In the genomic region with DNA sequence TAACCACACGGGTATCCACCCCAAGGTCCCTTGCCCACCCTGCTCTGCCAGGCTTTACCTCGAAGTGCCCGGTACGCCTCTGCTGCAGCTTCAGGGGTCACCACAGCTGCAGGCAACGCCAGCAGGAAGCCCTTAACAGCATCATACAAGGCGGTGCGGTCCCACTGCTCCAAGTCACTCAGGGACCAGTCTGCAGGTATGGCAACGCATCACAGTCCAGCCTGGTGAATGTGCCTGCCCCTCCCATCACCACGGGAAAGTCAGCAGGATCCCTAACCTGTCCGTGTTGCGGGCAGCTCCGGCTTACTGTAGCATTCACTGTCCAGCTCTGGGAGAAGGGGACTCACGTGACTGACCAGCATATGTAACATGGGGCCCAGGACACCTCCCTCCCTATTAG, we compare ENCODE assay signal across 24 mouse cellular contexts. TPM values are rescaled to one million over a fixed set of nuclear protein-coding genes. Genes with fewer than 3 reads are reported as not detected.
DNase-seq lines count a peak whose midpoint lies in the region; ATAC-seq and TF ChIP-seq lines count a peak whose summit lies in the region.
"Had no signal": no experiment of that assay in that cellular context is flagged by ENCODE, and none has a peak within 500 bp of the region (broad histone marks: within the 10 kb centered on the region; RNA-seq: fewer than 3 reads in every experiment).

No protein-coding gene starts in this region.

- 90% methylated on average over 13 of the region's 13 CpGs for WGBS in forebrain, embryonic 10.5 days
- WGBS in forebrain, embryonic 15.5 days, result 95% methylated on average over 13 of the region's 13 CpGs
- 92% methylated on average over 13 of the region's 13 CpGs for WGBS in kidney, embryonic 16.5 days
- 88% methylated on average over 13 of the region's 13 CpGs for WGBS in bone marrow, adult 2 months
- WGBS in stomach, embryonic 16.5 days, result 87% methylated on average over 13 of the region's 13 CpGs

- no peak overlapping the region for H3K27ac ChIP-seq in forebrain, embryonic 10.5 days
- no peak overlapping the region for H3K27ac ChIP-seq in forebrain, embryonic 15.5 days (replicated peaks)
- H3K27ac ChIP-seq in kidney, embryonic 16.5 days (ENCODE audit: low read length), result no peak overlapping the region
- no peak overlapping the region; the same call in 1 of the 2 replicates for H3K27ac ChIP-seq in bone marrow, adult 2 months (ENCODE audit: control insufficient read depth, insufficient read depth, low read depth, low read length, poor library complexity)
- H3K27ac ChIP-seq in stomach, embryonic 16.5 days (ENCODE audit: low read length), result no peak overlapping the region; the same call in 1 of the 2 replicates
- H3K27ac ChIP-seq: heart, embryonic 10.5 days; heart, embryonic 15.5 days; hindbrain, embryonic 10.5 days; hindbrain, embryonic 14.5 days had no signal

- 0 out of 2 replicates have a peak, but pooled peaks have one; percentile 0 for TF ChIP-seq CTCF in bone marrow, adult 2 months (IDR thresholded peaks at IDR 0.05; ENCODE audit: control insufficient read depth, insufficient read depth, low read length)

- H3K27me3 ChIP-seq in forebrain, embryonic 10.5 days (ENCODE audit: poor library complexity, severe bottlenecking), result peaks cover 24% of the 10 kb centered on the region
- no peaks in the 10 kb centered on the region for H3K27me3 ChIP-seq in forebrain, embryonic 15.5 days
- H3K27me3 ChIP-seq in kidney, embryonic 16.5 days (ENCODE audit: insufficient read depth, low read length), result no peaks in the 10 kb centered on the region
- H3K27me3 ChIP-seq in stomach, embryonic 16.5 days (ENCODE audit: control insufficient read depth, insufficient read depth, low read length), result no peaks in the 10 kb centered on the region
- H3K27me3 ChIP-seq: CH12.LX; embryonic facial prominence, embryonic 15.5 days; heart, embryonic 15.5 days; Patski had no signal

- peak overlapping the region; percentile 6; the same call in 1 of the 2 replicates for H3K4me3 ChIP-seq in forebrain, embryonic 10.5 days
- H3K4me3 ChIP-seq in forebrain, embryonic 15.5 days, result no peak overlapping the region
- H3K4me3 ChIP-seq in kidney, embryonic 16.5 days (ENCODE audit: low read length), result no peak overlapping the region
- H3K4me3 ChIP-seq in bone marrow, adult 2 months (replicated peaks; ENCODE audit: control insufficient read depth, low read depth, low read length), result no peak overlapping the region
- no peak overlapping the region for H3K4me3 ChIP-seq in stomach, embryonic 16.5 days (replicated peaks; ENCODE audit: low read length)
- H3K4me3 ChIP-seq: embryonic facial prominence, embryonic 15.5 days; erythroblast, embryonic 14.5 days; heart, embryonic 10.5 days; heart, embryonic 15.5 days; hindbrain, embryonic 10.5 days had no signal

- no peak overlapping the region for H3K9ac ChIP-seq in forebrain, embryonic 15.5 days (replicated peaks)
- peak overlapping the region; percentile 19; the same call in 1 of the 2 replicates for H3K9ac ChIP-seq in kidney, embryonic 16.5 days (replicated peaks; ENCODE audit: low read length)
- 0 out of 2 replicates have a peak overlapping the region, but pooled peaks have one; percentile 21 for H3K9ac ChIP-seq in stomach, embryonic 16.5 days (ENCODE audit: low read length)
- H3K9ac ChIP-seq: embryonic facial prominence, embryonic 15.5 days; heart, embryonic 15.5 days; hindbrain, embryonic 14.5 days had no signal

- no peak overlapping the region for H3K4me2 ChIP-seq in forebrain, embryonic 15.5 days (replicated peaks)
- H3K4me2 ChIP-seq in kidney, embryonic 16.5 days (replicated peaks; ENCODE audit: low read depth, low read length), result no peak overlapping the region
- 0 out of 2 replicates have a peak overlapping the region, but pooled peaks have one; percentile 23 for H3K4me2 ChIP-seq in stomach, embryonic 16.5 days (ENCODE audit: low read depth, low read length)
- H3K4me2 ChIP-seq: embryonic facial prominence, embryonic 15.5 days; heart, embryonic 15.5 days; hindbrain, embryonic 14.5 days had no signal

- no peak for DNase-seq in forebrain, embryonic 10.5 days (ENCODE audit: extremely low spot score, low spot score)
- DNase-seq in kidney, adult 8-10 months, result no peak
- no peak for DNase-seq in right cerebral cortex, postnatal 25 days
- DNase-seq: adrenal gland, postnatal 25 days; cerebellum, adult 8-10 months; embryo, embryonic 11 days; gastrocnemius, postnatal 10 days; heart, adult 18-20 months; heart, postnatal 14 days had no signal

- H3K4me1 ChIP-seq in forebrain, embryonic 10.5 days, result peaks cover 62% of the 10 kb centered on the region
- H3K4me1 ChIP-seq in forebrain, embryonic 15.5 days, result peaks cover 33% of the 10 kb centered on the region
- H3K4me1 ChIP-seq in kidney, embryonic 16.5 days (ENCODE audit: insufficient read depth, low read length), result peaks cover 33% of the 10 kb centered on the region
- peaks cover 11% of the 10 kb centered on the region for H3K4me1 ChIP-seq in bone marrow, adult 2 months (ENCODE audit: control insufficient read depth, insufficient read depth, low read length)
- peaks cover 47% of the 10 kb centered on the region for H3K4me1 ChIP-seq in stomach, embryonic 16.5 days (ENCODE audit: control insufficient read depth, insufficient read depth, low read length)

- peaks cover 77% of the 10 kb centered on the region for H3K36me3 ChIP-seq in forebrain, embryonic 10.5 days (replicated peaks)
- peaks cover 55% of the 10 kb centered on the region for H3K36me3 ChIP-seq in forebrain, embryonic 15.5 days
- peaks cover 51% of the 10 kb centered on the region for H3K36me3 ChIP-seq in kidney, embryonic 16.5 days (ENCODE audit: insufficient read depth, low read length)
- H3K36me3 ChIP-seq in stomach, embryonic 16.5 days (ENCODE audit: control insufficient read depth, insufficient read depth, low read length), result peaks cover 41% of the 10 kb centered on the region

- TF ChIP-seq POLR2A in bone marrow, adult 2 months (IDR thresholded peaks at IDR 0.05; ENCODE audit: borderline replicate concordance, control insufficient read depth, low read depth, low read length), result peak; percentile 21; the same call in 1 of the 2 replicates

- H3K9me3 ChIP-seq in forebrain, embryonic 10.5 days, result no peaks in the 10 kb centered on the region
- no peaks in the 10 kb centered on the region for H3K9me3 ChIP-seq in forebrain, embryonic 15.5 days
- H3K9me3 ChIP-seq in kidney, embryonic 16.5 days (ENCODE audit: low read length), result no peaks in the 10 kb centered on the region
- H3K9me3 ChIP-seq in stomach, embryonic 16.5 days (replicated peaks; ENCODE audit: control insufficient read depth, low read length), result no peaks in the 10 kb centered on the region
- H3K9me3 ChIP-seq: embryonic facial prominence, embryonic 15.5 days; heart, embryonic 10.5 days; heart, embryonic 15.5 days; hindbrain, embryonic 10.5 days had no signal

- ATAC-seq in forebrain, embryonic 15.5 days (replicated peaks), result no peak
- no peak for ATAC-seq in kidney, embryonic 16.5 days (ENCODE audit: low FRiP score, low TSS enrichment)
- ATAC-seq in stomach, embryonic 16.5 days (ENCODE audit: insufficient read depth, low FRiP score), result no peak
- ATAC-seq: activated CD4-positive, CD25-positive, alpha-beta regulatory T cell, adult 4 months; forebrain, embryonic 16.5 days; Patski had no signal

RNA-seq across cellular contexts. Expression of gene Pik3r2, which starts 4.4 kb away (rescaled TPM):
- 67.1 and 69.2 TPM in 2 replicates for polyA plus RNA-seq in forebrain, embryonic 10.5 days (2016; fragmentation: Nextera tagmentation; extraction: Ambion mirVana)
- 126 and 127 TPM in 2 replicates for polyA plus RNA-seq in forebrain, embryonic 15.5 days (2015; fragmentation: Nextera tagmentation; extraction: Ambion mirVana)
- polyA plus RNA-seq in kidney, embryonic 16.5 days (2015; fragmentation: Nextera tagmentation; extraction: Ambion mirVana), result 72.8 and 77.3 TPM in 2 replicates
- 12.8 and 19.5 TPM in 2 replicates for polyA plus RNA-seq in bone marrow, adult 2 months (2011; ENCODE audit: insufficient read depth, insufficient read length, low replicate concordance, missing spikeins)
- 57.6 and 60.8 TPM in 2 replicates for polyA plus RNA-seq in stomach, embryonic 16.5 days (2015; fragmentation: Nextera tagmentation; extraction: Ambion mirVana)

RNA-seq across cellular contexts. Expression of gene Mpv17l2, which starts 11.3 kb away (rescaled TPM):
- polyA plus RNA-seq in forebrain, embryonic 10.5 days (2016; fragmentation: Nextera tagmentation; extraction: Ambion mirVana), result 30.8 and 34.3 TPM in 2 replicates
- 51.5 and 57.7 TPM in 2 replicates for polyA plus RNA-seq in forebrain, embryonic 15.5 days (2015; fragmentation: Nextera tagmentation; extraction: Ambion mirVana)
- 57.0 and 60.4 TPM in 2 replicates for polyA plus RNA-seq in kidney, embryonic 16.5 days (2015; fragmentation: Nextera tagmentation; extraction: Ambion mirVana)
- 15.1 and 28.2 TPM in 2 replicates for polyA plus RNA-seq in bone marrow, adult 2 months (2011; ENCODE audit: insufficient read depth, insufficient read length, low replicate concordance, missing spikeins)
- 47.6 and 54.3 TPM in 2 replicates for polyA plus RNA-seq in stomach, embryonic 16.5 days (2015; fragmentation: Nextera tagmentation; extraction: Ambion mirVana)

RNA-seq across cellular contexts. Expression of gene Rab3a, which starts 17.6 kb away (rescaled TPM):
- polyA plus RNA-seq in forebrain, embryonic 10.5 days (2016; fragmentation: Nextera tagmentation; extraction: Ambion mirVana), result 10.5 and 12.2 TPM in 2 replicates
- polyA plus RNA-seq in forebrain, embryonic 15.5 days (2015; fragmentation: Nextera tagmentation; extraction: Ambion mirVana), result 319 and 328 TPM in 2 replicates
- polyA plus RNA-seq in kidney, embryonic 16.5 days (2015; fragmentation: Nextera tagmentation; extraction: Ambion mirVana), result 20.9 and 22.0 TPM in 2 replicates
- 9.7 and 13.3 TPM in 2 replicates for polyA plus RNA-seq in bone marrow, adult 2 months (2011; ENCODE audit: insufficient read depth, insufficient read length, low replicate concordance, missing spikeins)
- polyA plus RNA-seq in stomach, embryonic 16.5 days (2015; fragmentation: Nextera tagmentation; extraction: Ambion mirVana), result 23.4 and 23.8 TPM in 2 replicates

RNA-seq across cellular contexts. Expression of gene Mast3, which starts 32.8 kb away (rescaled TPM):
- 12.0 and 14.9 TPM in 2 replicates for polyA plus RNA-seq in forebrain, embryonic 10.5 days (2016; fragmentation: Nextera tagmentation; extraction: Ambion mirVana)
- polyA plus RNA-seq in forebrain, embryonic 15.5 days (2015; fragmentation: Nextera tagmentation; extraction: Ambion mirVana), result 24.6 and 25.0 TPM in 2 replicates
- 16.2 and 16.3 TPM in 2 replicates for polyA plus RNA-seq in kidney, embryonic 16.5 days (2015; fragmentation: Nextera tagmentation; extraction: Ambion mirVana)
- polyA plus RNA-seq in bone marrow, adult 2 months (2011; ENCODE audit: insufficient read depth, insufficient read length, low replicate concordance, missing spikeins), result 20.5 and 70.7 TPM in 2 replicates
- 10.0 and 10.5 TPM in 2 replicates for polyA plus RNA-seq in stomach, embryonic 16.5 days (2015; fragmentation: Nextera tagmentation; extraction: Ambion mirVana)

RNA-seq across cellular contexts. Expression of gene Il12rb1, which starts 36.2 kb away (rescaled TPM):
- 0.12 TPM in 1 of 2 replicates, not detected in the other for polyA plus RNA-seq in forebrain, embryonic 10.5 days (2016; fragmentation: Nextera tagmentation; extraction: Ambion mirVana)
- polyA plus RNA-seq in forebrain, embryonic 15.5 days (2015; fragmentation: Nextera tagmentation; extraction: Ambion mirVana), result 0.08 and 0.18 TPM in 2 replicates
- polyA plus RNA-seq in kidney, embryonic 16.5 days (2015; fragmentation: Nextera tagmentation; extraction: Ambion mirVana), result 0.05 and 0.12 TPM in 2 replicates
- polyA plus RNA-seq in bone marrow, adult 2 months (2011; ENCODE audit: insufficient read depth, insufficient read length, low replicate concordance, missing spikeins), result 0.36 and 1.9 TPM in 2 replicates
- 0.23 TPM in 1 of 2 replicates, not detected in the other for polyA plus RNA-seq in stomach, embryonic 16.5 days (2015; fragmentation: Nextera tagmentation; extraction: Ambion mirVana)
- polyA plus RNA-seq: forebrain, embryonic 11.5 days; heart, embryonic 10.5 days; hindbrain, embryonic 10.5 days; hindbrain, embryonic 14.5 days had no signal

Comparison
In these comparisons a context has a peak if more than half of its experiments do, and no peak if none do; other contexts are left out.
1. RNA of gene Rab3a, which starts 17.6 kb away (polyA plus RNA-seq): 319 to 328 TPM in forebrain, embryonic 15.5 days; 23.4 to 23.8 TPM in stomach, embryonic 16.5 days, 20.9 to 22.0 TPM in kidney, embryonic 16.5 days, 9.7 to 13.3 TPM in bone marrow, adult 2 months and 10.5 to 12.2 TPM in forebrain, embryonic 10.5 days; every median in the first group is over 10 times any median in the second.